Mouse (Mus musculus) thymus, postnatal 4 days (tissue): ENCODE data around the gene Fam241b.

Experiments
- DNase-seq: peaks from one replicate; pipeline ENCODE4 v3.0.0; 2021

Fam241b gene

GRCm38 (mm10) chr10:62069946-62070345 lies 73.8 kb downstream of the Fam241b start:
- DNase-seq: no peak

- DNase-seq: no peak
Measured at GRCm38 (mm10) chr10:62069398-62069797, 74.3 kb downstream of the Fam241b start.

GRCm38 (mm10) chr10:62068532-62068931 lies 75.2 kb downstream of the Fam241b start:
- DNase-seq: no peak

GRCm38 (mm10) chr10:62066213-62066612 lies 77.5 kb downstream of the Fam241b start:
- DNase-seq: no peak

- no peak for DNase-seq
Measured at GRCm38 (mm10) chr10:62062786-62063185, 80.9 kb downstream of the Fam241b start.

GRCm38 (mm10) chr10:62060969-62061678 lies 82.6 kb downstream of the Fam241b start:
- no peak for DNase-seq

- DNase-seq: no peak
Measured at GRCm38 (mm10) chr10:62060224-62060913, 83.4 kb downstream of the Fam241b start.

GRCm38 (mm10) chr10:62058508-62059375 lies 85.0 kb downstream of the Fam241b start:
- no peak for DNase-seq
